Mouse (Mus musculus) myocyte (in vitro differentiated cells): Measurements from ENCODE around the gene Hs3st5.

Source experiments
- CEBPB ChIP-seq: IDR thresholded peaks from 2 replicates; pipeline ENCODE4 v1.6.1; 2011; ENCODE audit warnings: mild to moderate bottlenecking, moderate library complexity; ENCODE audit not compliant: poor library complexity, insufficient read depth, severe bottlenecking
- E2F4 ChIP-seq: IDR thresholded peaks from one replicate; pipeline ENCODE4 v1.6.1; 2011; ENCODE audit warnings: mild to moderate bottlenecking, control low read depth, moderate library complexity; ENCODE audit not compliant: insufficient read depth
- MYOD1 ChIP-seq, 3 experiments: IDR thresholded peaks; one replicate each; pipeline ENCODE4 v1.6.1; 2011; ENCODE audit warnings: control low read depth in 2 of 3, low read depth in 2 of 3, mild to moderate bottlenecking in 2 of 3, moderate library complexity in 1 of 3; ENCODE audit not compliant: insufficient read length in 2 of 3, control insufficient read depth in 1 of 3
- POLR2A ChIP-seq: IDR thresholded peaks from one replicate; pipeline ENCODE4 v1.6.1; 2011; ENCODE audit warnings: low read depth, mild to moderate bottlenecking, control low read depth, moderate library complexity; ENCODE audit not compliant: insufficient read length
- USF1 ChIP-seq: IDR thresholded peaks from one replicate; pipeline ENCODE4 v1.6.1; 2011; ENCODE audit warnings: low read depth, mild to moderate bottlenecking, control low read depth, moderate library complexity

DNA sequence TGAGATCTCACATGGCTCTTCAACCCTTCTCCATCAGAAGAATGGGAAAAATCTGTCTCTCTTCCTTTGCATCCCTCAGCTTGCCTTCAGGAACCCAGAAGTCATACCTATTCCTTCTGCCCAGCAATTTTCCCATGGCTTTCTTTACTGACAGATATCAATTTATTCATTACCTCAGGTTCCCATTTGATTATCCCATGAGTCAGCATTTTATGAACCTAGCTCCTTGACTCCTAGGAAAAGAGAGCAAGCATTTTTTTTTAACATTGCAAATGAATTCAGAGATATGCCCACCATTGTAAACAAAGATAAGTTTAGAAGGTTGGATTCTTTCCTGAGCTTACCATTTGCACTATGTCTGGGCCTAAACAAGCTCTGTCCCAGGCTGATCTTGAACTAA, 232.8 kb downstream of the Hs3st5 start:
- TF ChIP-seq POLR2A, result no peak
- TF ChIP-seq MYOD1 (IDR thresholded peaks at IDR 0.05; ENCODE audit: control insufficient read depth in 1 of 3, insufficient read length in 2 of 3, low read depth in 2 of 3), result no peak
- TF ChIP-seq CEBPB, result no peak
- no peak for TF ChIP-seq E2F4
- TF ChIP-seq USF1, result no peak
